Mouse (Mus musculus): ENCODE measurements around the gene Rtcb. TPM values are rescaled to one million over a fixed set of nuclear protein-coding genes. Genes with fewer than 3 reads are reported as not detected.
A peak's percentile ranks its signal among the peaks of the same experiment; 100 is the strongest.

Gene Rtcb
- total RNA-seq (2021), result 100 to 1,000 TPM; 119 to 123 TPM
- long read RNA-seq, experiment 1, transcript Rtcb-201 (12 exons, 2,009 nt), result major isoform, 178 of 199 reads
- long read RNA-seq, experiment 1, partial matches to known transcripts, result 13 of 199 reads
- long read RNA-seq, experiment 1, other reads (novel, unspliced or antisense), result 8 of 199 reads
- long read RNA-seq, experiment 2, transcript Rtcb-201 (12 exons, 2,009 nt), result major isoform, 123 of 143 reads
- long read RNA-seq, experiment 2, partial matches to known transcripts, result 15 of 143 reads
- long read RNA-seq, experiment 2, other reads (novel, unspliced or antisense), result 5 of 143 reads

DNA sequence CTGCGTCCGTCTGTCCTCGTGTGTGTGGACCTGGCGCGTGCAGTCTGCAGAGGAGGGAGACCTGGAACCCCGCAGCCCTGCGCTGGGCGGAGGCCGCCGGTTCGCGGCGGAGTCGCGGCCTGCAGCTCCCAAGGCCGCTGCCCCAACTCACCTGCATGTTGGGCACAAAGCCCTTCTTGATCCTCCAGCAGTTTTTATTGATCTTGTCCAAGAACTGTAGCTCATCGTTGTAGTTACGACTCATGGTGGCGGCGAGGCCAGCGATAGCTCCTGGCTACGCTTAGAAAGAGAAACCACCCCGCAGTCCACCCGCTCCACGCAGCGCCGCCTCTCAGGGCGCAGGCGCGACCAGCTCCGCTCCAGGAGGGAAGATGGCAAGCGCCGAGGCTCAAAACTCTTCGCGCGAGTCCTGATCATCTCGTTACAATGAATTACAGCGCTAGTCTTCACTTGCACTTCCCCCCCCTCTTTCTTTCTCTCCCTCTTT, at the start of gene Rtcb:
TSS of gene Rtcb (minus strand) at position 360 of the 487 bp plus-strand sequence.
- DNase-seq (ENCODE audit: low spot score in 2 of 2), result peak; percentile 98 to 100

DNA sequence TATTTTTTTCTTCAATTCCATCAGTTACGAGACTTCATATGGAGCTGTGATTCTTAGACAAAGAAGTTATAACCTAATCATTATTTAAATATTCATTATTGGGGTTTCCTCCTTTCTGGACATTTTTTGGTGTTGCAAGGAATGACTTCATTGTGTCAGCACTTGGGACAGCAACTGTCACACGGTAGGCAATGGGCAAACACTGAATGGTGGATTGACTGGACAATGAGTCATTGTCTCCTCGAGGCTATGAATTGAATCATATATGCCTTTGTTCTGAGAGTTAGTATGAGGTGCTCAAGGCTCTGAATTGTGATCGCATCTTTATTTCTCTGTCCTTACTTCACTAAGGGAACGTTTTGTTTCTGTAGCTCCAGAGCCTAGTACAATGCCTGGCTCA, 48.8 kb upstream of the Rtcb start:
- DNase-seq (ENCODE audit: low spot score in 2 of 2), result no peak

DNA sequence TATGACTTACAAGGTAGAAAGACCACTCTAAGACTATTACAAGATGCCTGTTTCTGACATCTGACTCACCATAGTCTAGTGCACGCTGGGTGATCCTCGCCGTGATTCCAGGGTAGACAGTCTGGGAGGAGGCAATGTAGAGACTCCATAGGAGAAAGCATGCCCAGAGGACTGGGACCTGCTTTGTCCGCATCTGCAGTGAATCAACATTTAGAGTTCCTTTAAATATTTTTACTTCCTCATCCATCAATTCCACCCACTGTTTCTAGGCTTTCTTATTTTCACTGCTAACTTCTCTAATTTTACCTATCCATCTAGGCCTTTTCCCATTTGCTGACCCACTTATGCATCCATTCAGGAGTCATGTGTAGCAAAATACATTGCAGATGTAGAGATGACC, 42.8 kb upstream of the Rtcb start:
- DNase-seq (ENCODE audit: low spot score in 2 of 2), result no peak

DNA sequence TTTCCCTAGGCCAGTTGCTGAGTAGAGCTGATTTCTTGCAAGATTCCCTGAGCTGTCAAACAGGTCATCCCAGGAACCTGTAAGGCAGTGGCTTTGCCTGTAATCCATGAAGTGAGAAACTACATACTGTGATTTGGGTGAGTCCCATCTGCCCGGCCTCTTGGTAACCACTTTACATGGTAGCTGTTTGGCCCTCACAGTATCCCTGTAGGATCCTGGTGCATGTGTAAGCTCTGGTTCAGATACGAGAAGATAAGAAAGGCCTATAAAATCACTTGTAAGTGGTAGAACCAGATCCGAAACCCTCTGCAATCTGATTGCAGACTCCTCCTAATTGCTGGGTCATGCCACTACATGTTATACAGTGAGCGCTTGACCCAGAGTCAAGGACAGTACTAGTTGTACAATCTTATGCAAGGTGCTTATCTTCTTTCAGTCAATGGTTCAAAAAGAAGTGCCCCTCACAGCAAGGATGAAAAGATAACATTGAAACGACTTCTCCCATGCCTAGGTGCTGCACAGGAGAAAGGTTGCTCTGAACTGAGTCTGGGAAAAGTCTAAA, 37.0 kb upstream of the Rtcb start:
- DNase-seq (ENCODE audit: low spot score in 2 of 2), result no peak

DNA sequence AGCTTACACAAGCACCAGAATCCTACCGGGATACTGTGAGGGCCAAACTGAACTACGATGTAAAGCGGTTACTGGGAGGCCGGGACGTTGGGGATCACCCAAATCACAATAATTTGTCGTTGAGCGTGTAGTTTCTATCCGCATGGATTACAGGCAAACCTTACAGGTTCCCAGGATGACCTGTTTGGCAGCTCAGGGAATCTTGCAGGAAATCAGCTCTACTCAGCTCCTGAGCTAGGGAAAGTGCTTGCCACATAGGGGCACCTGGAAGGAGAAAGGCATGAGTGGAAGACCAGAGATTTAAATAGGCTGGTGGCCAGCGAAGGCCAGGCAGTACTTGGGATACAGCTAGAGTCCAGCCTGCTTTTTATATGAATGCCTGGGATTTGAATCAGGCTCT, 36.2 kb upstream of the Rtcb start:
- DNase-seq (ENCODE audit: low spot score in 2 of 2), result no peak

DNA sequence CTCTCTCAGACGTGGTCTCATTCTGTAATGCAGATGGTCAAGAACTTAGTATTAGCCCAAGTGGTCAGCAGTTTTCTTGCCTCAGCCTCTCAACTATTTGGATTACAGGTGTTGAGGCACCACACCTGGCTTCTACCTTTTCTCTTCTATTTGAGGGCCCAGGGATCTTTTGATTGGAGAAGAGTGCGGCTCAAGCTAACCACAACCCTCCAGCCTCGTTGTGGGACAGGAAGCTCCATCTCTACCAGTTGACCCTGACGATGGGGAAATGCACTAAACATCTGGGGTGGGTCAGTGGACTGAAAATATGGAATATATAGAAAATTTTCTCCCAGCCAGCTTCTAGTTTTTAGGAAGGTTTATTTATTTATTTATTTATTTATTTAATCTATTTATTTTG, 34.8 kb upstream of the Rtcb start:
- no peak for DNase-seq (ENCODE audit: low spot score in 2 of 2)

DNA sequence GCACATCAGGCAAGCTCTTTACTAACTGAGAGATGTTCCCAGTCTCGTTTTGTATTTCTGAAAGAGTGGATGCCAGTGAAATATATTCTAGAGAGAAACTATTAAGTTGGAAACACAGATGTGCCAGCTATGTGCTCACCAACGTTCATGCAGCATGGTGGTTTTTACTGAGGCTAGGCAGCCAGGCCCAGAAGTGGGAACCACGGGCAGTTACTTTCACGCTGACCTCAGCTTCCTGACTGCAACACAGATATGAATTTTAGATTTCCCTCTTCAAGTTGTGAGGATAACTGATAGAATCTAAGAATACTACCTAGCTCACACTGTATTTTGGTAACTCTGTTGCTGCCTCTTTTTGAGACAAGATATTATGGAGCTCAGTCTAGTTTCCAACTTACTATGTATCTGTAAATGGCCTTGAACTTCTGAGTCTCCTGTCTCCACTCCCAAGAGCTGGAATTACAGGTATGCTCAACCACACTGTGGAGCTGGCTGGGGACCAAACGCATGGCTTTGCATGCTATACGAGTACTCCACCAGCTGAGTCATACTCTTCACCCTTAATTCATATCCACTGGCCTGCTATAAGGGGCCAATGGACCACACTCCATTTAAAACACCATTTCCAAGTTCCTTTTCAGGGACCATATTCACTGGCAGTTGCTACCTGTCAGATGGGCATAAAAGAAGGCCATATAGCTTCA, 31.9 kb upstream of the Rtcb start:
- DNase-seq (ENCODE audit: low spot score in 2 of 2), result no peak

DNA sequence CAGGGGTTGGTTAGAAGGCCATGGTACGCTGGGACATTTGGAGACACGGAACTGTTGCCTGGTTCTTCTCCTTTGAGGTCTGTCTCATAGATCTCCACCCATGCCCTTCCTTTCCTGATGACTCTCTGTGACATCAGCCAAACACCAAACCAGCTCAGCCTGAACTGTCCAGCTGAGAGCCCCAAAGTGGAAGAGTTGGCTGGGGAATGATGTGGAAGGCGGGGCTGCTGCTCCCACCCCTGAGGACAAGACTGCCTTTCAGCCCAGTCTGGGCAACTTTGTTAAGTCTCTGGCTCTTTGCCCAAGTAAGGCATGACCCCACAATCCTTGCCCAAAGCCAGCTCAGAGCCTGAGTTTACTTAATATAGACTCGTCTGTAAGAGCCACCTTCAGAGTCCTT, 15.3 kb upstream of the Rtcb start:
- peak; percentile 7 to 8 for DNase-seq (ENCODE audit: low spot score in 2 of 2)

DNA sequence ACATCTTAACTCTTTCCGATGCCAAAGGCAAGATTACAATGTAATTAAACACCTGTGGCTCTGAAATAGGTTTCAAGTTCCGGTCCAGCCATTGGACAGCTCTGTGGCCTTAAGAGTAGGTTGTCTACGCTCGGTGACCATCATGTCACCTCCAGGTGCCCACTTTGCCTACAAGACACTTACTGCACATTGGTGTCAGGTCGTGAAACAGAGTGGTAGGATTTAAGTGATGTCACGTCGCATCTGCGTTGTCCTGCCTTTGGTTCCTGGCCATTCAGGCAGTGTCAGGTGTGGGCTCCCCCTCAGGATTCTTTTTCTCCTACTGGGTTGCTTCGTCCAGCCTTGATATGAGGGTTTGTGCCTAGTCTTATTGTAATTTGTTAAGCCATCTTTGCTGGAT, 14.2 kb upstream of the Rtcb start:
- DNase-seq (ENCODE audit: low spot score in 2 of 2), result no peak

DNA sequence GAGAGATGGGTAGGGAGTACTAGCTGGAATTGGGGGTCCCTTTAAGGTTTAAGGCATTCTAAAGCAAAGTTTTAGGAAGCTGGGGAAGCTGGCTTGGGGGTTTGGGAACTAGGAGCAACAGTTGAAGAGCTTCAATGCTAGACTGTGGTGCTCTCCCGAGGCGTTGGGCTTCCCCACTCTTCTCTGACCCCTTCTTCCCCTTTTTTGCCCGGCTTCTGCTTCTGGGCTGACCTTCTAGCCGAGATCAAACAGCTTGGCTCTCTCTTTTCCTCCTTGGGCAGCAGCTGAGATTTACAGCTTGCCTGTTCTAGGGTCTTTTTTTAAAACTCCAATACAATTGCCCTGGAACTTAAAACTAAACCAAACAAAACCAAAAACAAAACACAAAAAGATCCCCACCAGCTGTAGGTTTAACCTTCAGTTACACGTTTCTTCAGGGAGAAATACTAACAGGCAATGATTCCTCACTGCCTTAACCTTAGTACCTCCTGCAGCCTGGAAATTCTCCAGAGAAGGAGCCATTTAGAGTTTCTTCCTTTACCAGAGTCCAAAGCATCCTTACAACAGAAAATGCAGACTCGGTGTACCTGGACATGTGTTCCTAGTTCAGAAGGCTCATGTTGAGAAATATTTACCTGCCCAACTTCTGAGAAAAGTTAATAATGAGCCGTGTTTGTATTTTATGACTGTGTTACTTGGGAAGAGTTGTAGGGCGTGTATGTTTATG, 12.4 kb upstream of the Rtcb start:
- no peak for DNase-seq (ENCODE audit: low spot score in 2 of 2)

DNA sequence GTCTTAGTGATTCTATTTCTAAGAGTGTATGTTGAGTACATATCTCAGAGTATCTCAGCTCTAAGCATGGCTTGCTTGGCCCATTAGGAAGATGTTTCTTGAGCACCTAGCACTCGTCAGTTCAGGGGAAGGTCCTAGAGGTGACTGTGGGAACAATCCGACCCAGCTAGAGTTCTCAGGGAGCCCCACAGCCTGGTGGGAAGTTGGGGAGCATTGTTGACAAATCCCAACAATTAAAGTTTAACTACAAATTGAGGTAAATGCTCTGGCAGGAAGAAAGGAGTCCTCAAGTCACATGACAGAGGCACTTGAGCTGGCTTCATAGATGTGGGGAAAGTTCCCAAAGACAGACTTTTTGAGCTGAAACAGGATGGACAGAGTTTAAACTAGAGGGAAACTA, 11.1 kb upstream of the Rtcb start:
- DNase-seq (ENCODE audit: low spot score in 2 of 2), result no peak

DNA sequence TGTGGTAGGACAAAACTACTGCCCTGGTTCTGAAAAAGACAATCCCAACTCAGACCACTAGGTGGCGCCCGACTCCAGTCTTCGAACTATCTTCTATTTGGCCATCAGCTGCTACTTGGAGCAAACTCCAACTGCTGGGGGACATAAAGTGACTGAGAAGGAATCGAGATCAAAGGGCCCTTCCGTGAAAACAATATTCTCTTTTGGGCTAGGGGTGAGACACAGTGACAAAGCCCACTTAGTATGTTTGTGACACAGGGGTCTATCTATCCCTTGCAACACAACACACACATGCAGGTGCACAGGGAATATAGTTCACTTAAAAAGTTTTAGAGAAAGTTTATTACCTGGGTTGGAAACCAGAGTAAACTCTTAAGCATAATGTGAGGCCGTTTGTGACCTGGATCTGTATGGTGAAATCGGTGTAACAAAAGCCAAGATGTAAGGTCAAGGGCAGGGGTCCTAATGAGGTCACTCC, 10.6 kb upstream of the Rtcb start:
- peak; percentile 87 to 92 for DNase-seq (ENCODE audit: low spot score in 2 of 2)

DNA sequence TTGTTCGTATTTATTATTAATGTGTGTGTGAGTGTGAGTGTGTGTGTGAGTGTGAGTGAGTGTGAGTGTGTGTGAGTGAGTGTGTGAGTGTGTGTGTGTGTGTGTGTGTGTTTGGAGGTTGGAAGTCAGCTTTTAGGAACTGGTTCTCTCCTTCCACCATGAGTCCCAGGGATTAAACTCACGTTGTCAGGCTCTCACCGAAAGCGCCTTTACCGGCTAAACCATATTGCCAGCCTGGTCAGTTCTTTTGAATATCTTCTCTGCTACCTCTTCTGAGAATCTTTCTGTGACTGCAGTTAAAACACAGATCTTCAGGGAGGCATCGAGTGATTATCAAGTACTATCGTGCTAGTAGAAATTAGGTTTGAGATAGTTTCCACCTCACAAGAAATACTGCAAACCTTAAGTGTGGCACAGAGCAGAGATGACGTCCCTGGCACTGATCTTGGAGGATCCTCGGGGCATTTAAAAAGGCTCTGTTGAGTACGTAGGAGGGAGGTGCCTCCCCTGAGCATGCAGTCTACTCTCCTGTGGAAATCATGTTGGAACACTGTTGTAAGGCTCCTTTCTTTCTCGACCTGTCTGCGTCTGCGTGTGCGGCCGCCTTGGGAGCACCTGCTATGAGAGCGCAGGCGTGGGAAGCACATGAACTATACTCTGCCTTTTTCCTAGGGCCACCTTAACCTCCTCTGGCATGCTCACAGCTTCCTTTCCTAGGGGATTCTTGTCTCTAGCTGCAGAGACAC, 10.0 kb upstream of the Rtcb start:
- DNase-seq (ENCODE audit: low spot score in 2 of 2), result no peak

DNA sequence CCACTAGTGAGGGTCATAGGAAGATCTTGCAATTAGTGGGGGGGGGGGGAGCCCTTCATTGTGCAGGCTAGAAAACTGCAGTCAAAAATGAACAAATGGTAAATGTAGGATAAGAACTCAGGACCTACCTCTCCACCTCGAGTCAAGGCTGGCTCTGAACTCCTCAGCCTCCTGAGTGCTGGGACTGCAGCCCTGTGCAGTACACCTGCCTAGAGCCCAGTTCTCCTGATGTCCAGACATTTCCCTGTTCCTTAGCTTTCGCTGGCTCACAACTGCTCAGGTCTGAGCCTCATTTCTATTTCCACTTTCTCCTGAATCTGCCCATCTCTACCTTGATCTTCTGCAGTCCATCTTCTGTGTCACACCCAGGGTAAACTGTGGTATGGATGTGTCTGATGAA, 8.9 kb upstream of the Rtcb start:
- no peak for DNase-seq (ENCODE audit: low spot score in 2 of 2)

DNA sequence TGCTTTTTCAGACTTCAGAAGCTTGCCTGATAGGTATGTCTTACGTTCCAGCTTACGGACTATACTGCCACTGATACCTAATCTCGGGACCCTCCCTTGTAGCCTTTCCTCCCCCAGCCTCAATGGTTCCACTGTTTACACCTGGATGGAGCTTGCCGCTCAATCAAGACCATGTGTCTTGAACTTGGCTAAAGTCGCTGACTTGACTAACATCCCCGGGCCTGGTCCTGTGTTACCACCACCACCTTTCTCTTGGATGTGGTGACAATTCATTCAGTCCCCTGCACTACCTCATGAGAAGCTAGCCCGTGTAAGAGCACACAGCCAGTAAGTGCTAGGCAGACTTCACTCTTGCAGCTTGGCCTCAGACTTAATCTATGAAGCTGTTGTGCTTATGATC, 6.7 kb upstream of the Rtcb start:
- DNase-seq (ENCODE audit: low spot score in 2 of 2), result no peak

DNA sequence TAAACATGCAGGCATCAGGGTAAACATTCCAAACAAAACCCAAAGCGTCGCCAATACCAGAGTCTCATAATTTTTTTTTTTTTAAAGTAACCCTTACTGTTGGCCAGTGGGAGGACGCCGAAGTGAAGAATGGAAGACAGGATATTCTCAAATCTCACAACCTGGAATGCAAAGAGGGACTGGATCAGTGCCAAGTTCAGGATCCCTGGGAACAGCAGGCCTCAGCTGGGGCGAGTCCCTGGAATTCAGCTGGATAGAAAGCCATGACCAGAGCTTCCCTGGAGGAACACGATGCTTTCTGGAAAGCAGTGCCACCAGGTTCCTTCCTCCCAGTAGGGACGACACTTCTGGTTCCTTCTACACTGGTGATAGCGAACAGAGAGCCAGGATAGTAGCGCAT, 5.3 kb upstream of the Rtcb start:
- no peak for DNase-seq (ENCODE audit: low spot score in 2 of 2)

DNA sequence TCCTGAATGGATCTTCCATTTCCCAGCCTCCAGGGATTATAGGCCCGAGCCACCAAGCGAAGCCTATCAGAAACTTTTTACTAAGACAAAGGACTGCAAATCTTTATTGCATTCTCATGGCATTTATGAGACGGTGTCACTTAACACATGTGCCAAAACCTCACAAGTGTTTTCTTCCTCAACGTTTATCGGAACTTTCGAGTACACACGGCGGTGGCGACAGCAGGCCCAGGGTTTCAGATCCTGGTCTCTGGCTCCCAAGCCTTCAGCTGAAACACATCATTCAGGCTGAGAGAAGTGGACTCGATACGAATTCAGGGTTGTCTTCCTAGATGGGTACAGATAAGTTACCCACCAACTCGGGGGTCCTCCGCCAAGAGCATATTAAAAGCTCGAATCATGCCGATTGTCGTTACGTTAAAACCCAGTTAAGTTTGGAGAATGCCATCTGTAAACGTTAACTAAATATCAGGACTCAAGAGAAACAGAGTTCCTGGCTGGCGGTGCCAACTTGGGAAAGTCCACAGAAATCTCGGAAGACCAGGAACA, 678 bp downstream of the Rtcb start:
- DNase-seq (ENCODE audit: low spot score in 2 of 2), result no peak

DNA sequence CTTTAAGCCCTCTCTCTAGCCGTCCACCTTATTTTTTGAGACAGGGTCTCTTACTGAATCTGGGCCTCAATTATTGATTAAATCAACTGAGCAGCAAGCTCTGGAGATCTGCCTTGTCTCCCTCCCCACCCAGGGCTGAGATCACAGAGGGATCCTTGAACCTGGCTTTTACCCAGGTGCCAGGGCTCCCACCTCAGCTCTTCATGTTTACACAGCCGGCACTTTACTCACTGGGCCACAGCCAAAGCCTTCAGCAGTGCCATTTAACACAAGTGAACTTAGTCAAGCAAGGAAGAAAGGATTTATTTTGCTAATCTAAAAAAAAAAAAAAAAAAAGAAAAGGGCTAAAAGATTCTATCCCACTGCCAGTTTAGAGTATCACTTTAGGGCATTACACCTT, 3.2 kb downstream of the Rtcb start:
- DNase-seq (ENCODE audit: low spot score in 2 of 2), result no peak

DNA sequence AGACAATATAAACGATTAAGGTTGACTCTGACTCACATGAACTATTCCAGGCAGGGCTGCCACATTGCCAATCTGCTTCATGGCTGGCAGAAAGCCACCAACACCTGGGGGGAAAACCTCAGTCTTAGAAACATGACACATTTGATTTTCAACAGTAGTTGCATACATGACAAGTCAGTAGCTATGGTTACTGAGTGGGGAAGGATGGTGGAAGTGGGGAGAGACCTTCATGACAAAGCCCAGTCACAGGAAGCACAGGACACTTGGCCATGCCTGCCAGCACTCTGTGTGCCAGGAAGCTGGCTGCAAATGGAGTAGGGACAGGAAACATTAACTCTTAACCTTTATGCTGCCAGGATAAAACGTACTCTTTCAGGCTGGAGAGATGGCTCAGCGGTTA, 4.2 kb downstream of the Rtcb start:
- no peak for DNase-seq (ENCODE audit: low spot score in 2 of 2)

DNA sequence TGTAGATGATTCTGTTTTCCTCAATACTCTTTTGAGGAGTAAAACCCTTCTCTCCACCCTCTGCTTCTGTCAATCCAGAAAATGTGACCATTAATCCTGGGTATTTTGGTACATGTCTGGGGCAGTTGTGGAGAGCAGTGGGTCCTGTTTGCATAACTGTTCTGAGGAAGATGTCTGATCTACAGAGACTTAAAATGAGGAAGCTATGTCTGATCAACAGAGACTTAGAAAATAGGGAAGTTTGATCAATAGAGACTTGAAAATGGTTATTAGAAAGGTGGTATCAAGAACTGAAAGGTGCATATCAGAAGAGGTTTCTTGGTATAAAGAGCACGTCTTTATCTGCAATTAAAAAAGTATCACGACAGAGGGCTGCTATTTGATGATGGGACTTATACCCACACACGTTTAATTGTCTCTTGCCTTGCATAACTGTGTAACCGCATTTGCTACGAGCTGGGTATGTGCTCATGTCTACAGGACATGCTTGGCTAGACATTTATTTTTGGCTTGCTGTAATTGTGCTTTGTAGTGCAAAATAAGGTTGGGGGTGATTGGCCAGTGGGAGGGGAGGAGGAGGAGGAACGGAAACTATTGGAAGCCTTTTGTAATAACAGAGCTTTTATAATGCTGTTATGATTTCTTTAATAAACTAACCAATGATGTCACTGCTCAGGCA, 5.7 kb downstream of the Rtcb start:
- DNase-seq (ENCODE audit: low spot score in 2 of 2), result no peak
